Mouse (Mus musculus) liver, embryonic 14.5 days (tissue): ENCODE measurements around the gene Galm. TPM values are rescaled to one million over a fixed set of nuclear protein-coding genes. Genes with fewer than 3 reads are reported as not detected.

Experiments used
- ATAC-seq: fragments of 200-750 bp; cut with Nextera tagmentation; 2 replicates; pipeline ENCODE4 v1.8.0; 2017; ENCODE audit warnings: moderate number of reproducible peaks, mild to moderate bottlenecking, moderate library complexity; ENCODE audit not compliant: insufficient read depth
- DNase-seq, 3 experiments: peaks; one replicate each; pipeline ENCODE4 v3.0.0-alpha.2; 2012 to 2013; ENCODE audit warnings: low read depth in 3 of 3, low spot score in 3 of 3
- H3K27ac ChIP-seq: fragments of 300-500 bp; sonication (generic); 2 replicates; pipeline ENCODE4 v1.5.1; 2014; ENCODE audit warnings: moderate library complexity, mild to moderate bottlenecking, control low read depth, inconsistent platforms
- H3K27me3 ChIP-seq: fragments of 300-500 bp; sonication (generic); 2 replicates; pipeline ENCODE4 v1.6.1; 2014; ENCODE audit warnings: mild to moderate bottlenecking, low read length, moderate library complexity; ENCODE audit not compliant: control insufficient read depth, insufficient read depth
- H3K36me3 ChIP-seq: fragments of 300-500 bp; sonication (generic); replicated peaks from 2 replicates; pipeline ENCODE4 v1.6.1; 2014; ENCODE audit warnings: low read depth; ENCODE audit not compliant: control insufficient read depth, insufficient read depth
- H3K4me1 ChIP-seq, 2 experiments: fragments of 200-500 bp in 1 of 2; fragments of 300-500 bp in 1 of 2; sonication (generic) in 1 of 2; replicated peaks; 2 replicates each; pipeline ENCODE4 v1.6.1; 2012 to 2014; ENCODE audit warnings: antibody characterized with exemption in 1 of 2, inconsistent platforms in 1 of 2, low read length in 1 of 2; ENCODE audit not compliant: control insufficient read depth in 2 of 2, insufficient read depth in 2 of 2
- H3K4me2 ChIP-seq: fragments of 300-500 bp; sonication (generic); 2 replicates; pipeline ENCODE4 v1.6.1; 2014; ENCODE audit warnings: low read depth, mild to moderate bottlenecking, control low read depth, moderate library complexity
- H3K4me3 ChIP-seq, 2 experiments: fragments of 200-500 bp in 1 of 2; fragments of 300-500 bp in 1 of 2; sonication (generic) in 1 of 2; 2 replicates each; pipeline ENCODE4 v1.5.1; 2012 to 2014; ENCODE audit warnings: low read depth in 2 of 2, low read length in 2 of 2, mild to moderate bottlenecking in 2 of 2, control low read depth in 1 of 2, inconsistent platforms in 1 of 2, moderate library complexity in 1 of 2; ENCODE audit not compliant: insufficient read depth in 1 of 2
- H3K9ac ChIP-seq: fragments of 300-500 bp; sonication (generic); replicated peaks from 2 replicates; pipeline ENCODE4 v1.6.1; 2014; ENCODE audit warnings: mild to moderate bottlenecking, control low read depth, moderate library complexity
- H3K9me3 ChIP-seq: fragments of 300-500 bp; sonication (generic); 2 replicates; pipeline ENCODE4 v1.6.1; 2016; ENCODE audit warnings: low read length, mixed read lengths; ENCODE audit not compliant: control insufficient read depth
- CTCF ChIP-seq: IDR thresholded peaks from 2 replicates; pipeline ENCODE4 v1.5.1; 2016; ENCODE audit warnings: antibody characterized with exemption, low read depth, control low read depth
- EP300 ChIP-seq: IDR thresholded peaks from 2 replicates; pipeline ENCODE4 v1.6.1; 2016; ENCODE audit warnings: antibody characterized with exemption, low read depth
- WGBS: fragments of 180-500 bp; shearing (Covaris S2); extraction: QIAGEN DNeasy Blood & Tissue Kit; methylation state at CpG from one replicate; pipeline ENCODE4 v1.1.7; 2014; ENCODE audit not compliant: insufficient replicate concordance; 5-methylcytosine and 5-hydroxymethylcytosine counted together
- polyA plus RNA-seq, 2 experiments: library from polyadenylated mRNA; depleted of rRNA in 1 of 2; stranded (reverse) in 1 of 2; unstranded in 1 of 2; fragments of >200 nt; fragmentation: Nextera tagmentation in 1 of 2; extraction: Ambion mirVana in 1 of 2; gene quantifications; 2 replicates each; pipeline versions ENCODE4 v1.2.1 to v1.2.3; 2012 to 2014

The Galm gene
- polyA plus RNA-seq, 2 experiments = 14.0 to 22.7 TPM

- H3K9ac ChIP-seq = no peak overlapping the region
- H3K4me1 ChIP-seq = peaks cover 0 to 2% of the 10 kb centered on the region in 2 experiments; a peak in 1 of 4 replicates
- TF ChIP-seq CTCF = no peak
- TF ChIP-seq EP300 = no peak
- ATAC-seq (no peak), DNase-seq (no peak)
- H3K9me3 ChIP-seq = no peaks in the 10 kb centered on the region
- H3K27me3 ChIP-seq = no peaks in the 10 kb centered on the region; the same call in 1 of the 2 replicates
- H3K36me3 ChIP-seq = no peaks in the 10 kb centered on the region
- H3K4me3 ChIP-seq = no peak overlapping the region
- 75% methylated on average over 6 of the region's 6 CpGs for WGBS
- no peak overlapping the region for H3K27ac ChIP-seq
- no peak overlapping the region for H3K4me2 ChIP-seq
Measured at GRCm38 (mm10) chr17:80169792-80170191, 42.5 kb downstream of the Galm start.

GRCm38 (mm10) chr17:80170951-80171350 is 43.7 kb downstream of the Galm start:
- H3K27me3 ChIP-seq = no peaks in the 10 kb centered on the region; the same call in 1 of the 2 replicates
- no peak for ATAC-seq
- no peaks in the 10 kb centered on the region for H3K36me3 ChIP-seq
- peaks cover 0 to 2% of the 10 kb centered on the region in 2 experiments; a peak in 1 of 4 replicates for H3K4me1 ChIP-seq
- H3K9ac ChIP-seq = no peak overlapping the region
- H3K9me3 ChIP-seq = no peaks in the 10 kb centered on the region
- H3K27ac ChIP-seq = no peak overlapping the region
- TF ChIP-seq EP300 (no peak), CTCF (no peak)
- H3K4me3 ChIP-seq = no peak overlapping the region
- no peak overlapping the region for H3K4me2 ChIP-seq
- 76% methylated on average over 7 of the region's 7 CpGs for WGBS
- DNase-seq = no peak

- Histone ChIP-seq H3K4me1 (peaks cover 0 to 2% of the 10 kb centered on the region in 2 experiments; a peak in 1 of 4 replicates), H3K27me3 (no peaks in the 10 kb centered on the region; the same call in 1 of the 2 replicates), H3K4me3 (no peak overlapping the region), H3K9ac (no peak overlapping the region), H3K27ac (no peak overlapping the region), H3K36me3 (no peaks in the 10 kb centered on the region), H3K4me2 (no peak overlapping the region), H3K9me3 (no peaks in the 10 kb centered on the region)
- WGBS = 66% methylated on average over 4 of the region's 4 CpGs
- DNase-seq = no peak
- no peak for ATAC-seq
- TF ChIP-seq CTCF = no peak
- TF ChIP-seq EP300 = no peak
Measured at GRCm38 (mm10) chr17:80171948-80172347, 44.7 kb downstream of the Galm start.

GRCm38 (mm10) chr17:80172761-80173160 is 45.5 kb downstream of the Galm start:
- TF ChIP-seq CTCF = no peak
- no peak for TF ChIP-seq EP300
- H3K36me3 ChIP-seq = no peaks in the 10 kb centered on the region
- H3K9me3 ChIP-seq = no peaks in the 10 kb centered on the region
- H3K27ac ChIP-seq = no peak overlapping the region
- DNase-seq (no peak), ATAC-seq (no peak)
- H3K4me3 ChIP-seq = no peak overlapping the region
- H3K9ac ChIP-seq = no peak overlapping the region
- peaks cover 0 to 2% of the 10 kb centered on the region in 2 experiments; a peak in 1 of 4 replicates for H3K4me1 ChIP-seq
- H3K4me2 ChIP-seq = no peak overlapping the region
- WGBS = 59% methylated on average over 5 of the region's 5 CpGs
- no peaks in the 10 kb centered on the region; the same call in 1 of the 2 replicates for H3K27me3 ChIP-seq

GRCm38 (mm10) chr17:80173708-80174107 is 46.4 kb downstream of the Galm start:
- Histone ChIP-seq H3K4me1 (peaks cover 0 to under 1% of the 10 kb centered on the region in 2 experiments; a peak in 1 of 4 replicates), H3K4me2 (no peak overlapping the region), H3K9ac (no peak overlapping the region), H3K27me3 (no peaks in the 10 kb centered on the region), H3K27ac (no peak overlapping the region), H3K4me3 (no peak overlapping the region), H3K9me3 (no peaks in the 10 kb centered on the region), H3K36me3 (no peaks in the 10 kb centered on the region)
- no peak for ATAC-seq
- 64% methylated on average over 2 of the region's 2 CpGs for WGBS
- TF ChIP-seq EP300 (no peak), CTCF (no peak)
- no peak for DNase-seq
